Mouse (Mus musculus): ENCODE results near the gene Ubqln3. TPM values are rescaled to one million over a fixed set of nuclear protein-coding genes. Genes with fewer than 3 reads are reported as not detected.

Gene Ubqln3
- polyA plus RNA-seq, 1 experiment from 2014 or later, result not detected

- no peaks in the 10 kb centered on the region for H3K4me1 ChIP-seq (ENCODE audit: control insufficient read depth, insufficient read depth, low read length)
- no peaks in the 10 kb centered on the region for H3K36me3 ChIP-seq (ENCODE audit: control insufficient read depth, insufficient read depth, low read length)
- no peaks in the 10 kb centered on the region for H3K27me3 ChIP-seq (ENCODE audit: control insufficient read depth, insufficient read depth, low read length)
- H3K4me3 ChIP-seq (ENCODE audit: low read depth, low read length), result no peak within 1 kb of the TSS
- WGBS, result 87% methylated on average over 5 of the region's 5 CpGs
- H3K9me3 ChIP-seq (ENCODE audit: control insufficient read depth, low read length), result no peaks in the 10 kb centered on the region
- no peak within 1 kb of the TSS for H3K4me2 ChIP-seq (ENCODE audit: low read depth, severe bottlenecking)
- ATAC-seq (ENCODE audit: insufficient number of reproducible peaks, low FRiP score, low TSS enrichment, low read depth) (no peak), DNase-seq (ENCODE audit: low spot score) (no peak)
- no peak within 1 kb of the TSS for H3K9ac ChIP-seq (ENCODE audit: low read length)
- no peak within 1 kb of the TSS for H3K27ac ChIP-seq (replicated peaks; ENCODE audit: low read depth, low read length)
These were observed 5.8 kb downstream of the Ubqln3 start, which contains the start of gene Olfr643 for GRCm38 (mm10) chr7:104137305-104137704. Gene Olfr643 (minus strand): TSS chr7:104137405.

GRCm38 (mm10) chr7:104129726-104130125, 13.4 kb downstream of the Ubqln3 start, which contains the start of gene Ubqln5:
Gene Ubqln5 (minus strand): TSS chr7:104129826.
- no peaks in the 10 kb centered on the region for H3K27me3 ChIP-seq (ENCODE audit: control insufficient read depth, insufficient read depth, low read length)
- no peak within 1 kb of the TSS for H3K4me2 ChIP-seq (ENCODE audit: low read depth, severe bottlenecking)
- no peak within 1 kb of the TSS for H3K4me3 ChIP-seq (ENCODE audit: low read depth, low read length)
- H3K27ac ChIP-seq (replicated peaks; ENCODE audit: low read depth, low read length), result no peak within 1 kb of the TSS
- no peak for DNase-seq (ENCODE audit: low spot score)
- H3K36me3 ChIP-seq (ENCODE audit: control insufficient read depth, insufficient read depth, low read length), result no peaks in the 10 kb centered on the region
- no peaks in the 10 kb centered on the region for H3K4me1 ChIP-seq (ENCODE audit: control insufficient read depth, insufficient read depth, low read length)
- H3K9ac ChIP-seq (ENCODE audit: low read length), result no peak within 1 kb of the TSS
- H3K9me3 ChIP-seq (ENCODE audit: control insufficient read depth, low read length), result no peaks in the 10 kb centered on the region
- ATAC-seq (ENCODE audit: insufficient number of reproducible peaks, low FRiP score, low TSS enrichment, low read depth), result no peak
- WGBS, result 93% methylated on average over 5 of the region's 5 CpGs

GRCm38 (mm10) chr7:104104757-104104972, 38.4 kb downstream of the Ubqln3 start, which contains the start of gene Olfr646:
Gene Olfr646 (plus strand): TSS chr7:104104873.
- Histone ChIP-seq H3K27ac (replicated peaks; ENCODE audit: low read depth, low read length) (no peak within 1 kb of the TSS), H3K9ac (ENCODE audit: low read length) (no peak within 1 kb of the TSS), H3K9me3 (ENCODE audit: control insufficient read depth, low read length) (no peaks in the 10 kb centered on the region), H3K4me2 (ENCODE audit: low read depth, severe bottlenecking) (no peak within 1 kb of the TSS), H3K27me3 (ENCODE audit: control insufficient read depth, insufficient read depth, low read length) (no peaks in the 10 kb centered on the region), H3K4me1 (ENCODE audit: control insufficient read depth, insufficient read depth, low read length) (no peaks in the 10 kb centered on the region), H3K36me3 (ENCODE audit: control insufficient read depth, insufficient read depth, low read length) (no peaks in the 10 kb centered on the region), H3K4me3 (ENCODE audit: low read depth, low read length) (no peak within 1 kb of the TSS)
- DNase-seq (ENCODE audit: low spot score) (no peak), ATAC-seq (ENCODE audit: insufficient number of reproducible peaks, low FRiP score, low TSS enrichment, low read depth) (no peak)

GRCm38 (mm10) chr7:104103913-104104756, 38.9 kb downstream of the Ubqln3 start:
- DNase-seq (ENCODE audit: low spot score), result no peak
- 45% methylated on average over 4 of the region's 4 CpGs for WGBS

More at GRCm38 (mm10) chr7:104103913-104104756, 38.9 kb downstream of the Ubqln3 start:
- H3K4me3 ChIP-seq (ENCODE audit: low read depth, low read length), result no peak overlapping the region
- no peaks in the 10 kb centered on the region for H3K9me3 ChIP-seq (ENCODE audit: control insufficient read depth, low read length)
- H3K4me1 ChIP-seq (ENCODE audit: control insufficient read depth, insufficient read depth, low read length), result no peaks in the 10 kb centered on the region
- H3K27ac ChIP-seq (replicated peaks; ENCODE audit: low read depth, low read length), result no peak overlapping the region
- no peak overlapping the region for H3K4me2 ChIP-seq (ENCODE audit: low read depth, severe bottlenecking)
- no peak for ATAC-seq (ENCODE audit: insufficient number of reproducible peaks, low FRiP score, low TSS enrichment, low read depth)
- no peaks in the 10 kb centered on the region for H3K27me3 ChIP-seq (ENCODE audit: control insufficient read depth, insufficient read depth, low read length)
- H3K36me3 ChIP-seq (ENCODE audit: control insufficient read depth, insufficient read depth, low read length), result no peaks in the 10 kb centered on the region
- no peak overlapping the region for H3K9ac ChIP-seq (ENCODE audit: low read length)

Other genes with a start within 250 kb of the Ubqln3 start
- gene Olfr64, start 248.8 kb downstream of the Ubqln3 start, polyA plus RNA-seq (2014; fragmentation: Nextera tagmentation; extraction: Ambion mirVana), result not detected in 2 replicates
- not detected in 2 replicates for gene Olfr65, start 239.8 kb downstream of the Ubqln3 start, polyA plus RNA-seq (2014; fragmentation: Nextera tagmentation; extraction: Ambion mirVana)
- gene Olfr631, start 214.5 kb downstream of the Ubqln3 start, polyA plus RNA-seq (2014; fragmentation: Nextera tagmentation; extraction: Ambion mirVana), result not detected in 2 replicates
- not detected in 2 replicates for gene Olfr632, start 208.9 kb downstream of the Ubqln3 start, polyA plus RNA-seq (2014; fragmentation: Nextera tagmentation; extraction: Ambion mirVana)
- not detected in 2 replicates for gene Olfr633, start 198.8 kb downstream of the Ubqln3 start, polyA plus RNA-seq (2014; fragmentation: Nextera tagmentation; extraction: Ambion mirVana)
- gene Olfr635, start 172.1 kb downstream of the Ubqln3 start, polyA plus RNA-seq (2014; fragmentation: Nextera tagmentation; extraction: Ambion mirVana), result not detected in 2 replicates
- not detected in 2 replicates for gene Olfr638, start 144.5 kb downstream of the Ubqln3 start, polyA plus RNA-seq (2014; fragmentation: Nextera tagmentation; extraction: Ambion mirVana)
- gene Olfr639, start 126.0 kb downstream of the Ubqln3 start, polyA plus RNA-seq (2014; fragmentation: Nextera tagmentation; extraction: Ambion mirVana), result not detected in 2 replicates
- not detected in 2 replicates for gene Olfr640, start 117.7 kb downstream of the Ubqln3 start, polyA plus RNA-seq (2014; fragmentation: Nextera tagmentation; extraction: Ambion mirVana)
- not detected in 2 replicates for gene Olfr641, start 107.8 kb downstream of the Ubqln3 start, polyA plus RNA-seq (2014; fragmentation: Nextera tagmentation; extraction: Ambion mirVana)
- gene Olfr642, start 90.6 kb downstream of the Ubqln3 start, polyA plus RNA-seq (2014; fragmentation: Nextera tagmentation; extraction: Ambion mirVana), result not detected in 2 replicates
- not detected in 2 replicates for gene 4930516K23Rik, start 81.8 kb downstream of the Ubqln3 start, polyA plus RNA-seq (2014; fragmentation: Nextera tagmentation; extraction: Ambion mirVana)
- not detected in 2 replicates for gene Olfr644, start 71.4 kb downstream of the Ubqln3 start, polyA plus RNA-seq (2014; fragmentation: Nextera tagmentation; extraction: Ambion mirVana)
- not detected in 2 replicates for gene Olfr645, start 57.8 kb downstream of the Ubqln3 start, polyA plus RNA-seq (2014; fragmentation: Nextera tagmentation; extraction: Ambion mirVana)
- not detected in 2 replicates for gene Olfr646, start 38.4 kb downstream of the Ubqln3 start, polyA plus RNA-seq (2014; fragmentation: Nextera tagmentation; extraction: Ambion mirVana)
- gene Ubqln5, start 13.5 kb downstream of the Ubqln3 start, polyA plus RNA-seq (2014; fragmentation: Nextera tagmentation; extraction: Ambion mirVana), result not detected in 2 replicates
- gene Olfr643, start 5.9 kb downstream of the Ubqln3 start, polyA plus RNA-seq (2014; fragmentation: Nextera tagmentation; extraction: Ambion mirVana), result not detected in 2 replicates
- gene Ubqlnl, start 7.3 kb upstream of the Ubqln3 start, polyA plus RNA-seq (2014; fragmentation: Nextera tagmentation; extraction: Ambion mirVana), result not detected in 2 replicates
- gene Olfm5, start 21.6 kb upstream of the Ubqln3 start, polyA plus RNA-seq (2014; fragmentation: Nextera tagmentation; extraction: Ambion mirVana), result not detected in 2 replicates
- 0.18 and 0.25 TPM in 2 replicates for gene Olfr648, start 40.1 kb upstream of the Ubqln3 start, polyA plus RNA-seq (2014; fragmentation: Nextera tagmentation; extraction: Ambion mirVana)
- not detected in 2 replicates for gene Olfr649, start 52.7 kb upstream of the Ubqln3 start, polyA plus RNA-seq (2014; fragmentation: Nextera tagmentation; extraction: Ambion mirVana)
- gene Trim6, start 75.5 kb upstream of the Ubqln3 start, polyA plus RNA-seq (2014; fragmentation: Nextera tagmentation; extraction: Ambion mirVana), result 3.5 and 5.5 TPM in 2 replicates
- gene Trim34a, start 101.2 kb upstream of the Ubqln3 start, polyA plus RNA-seq (2014; fragmentation: Nextera tagmentation; extraction: Ambion mirVana), result 0.64 and 1.4 TPM in 2 replicates
- 0.08 and 0.13 TPM in 2 replicates for gene Trim5, start 144.8 kb upstream of the Ubqln3 start, polyA plus RNA-seq (2014; fragmentation: Nextera tagmentation; extraction: Ambion mirVana)
- 3.8 and 3.9 TPM in 2 replicates for gene Trim12a, start 172.2 kb upstream of the Ubqln3 start, polyA plus RNA-seq (2014; fragmentation: Nextera tagmentation; extraction: Ambion mirVana)
- gene Trim34b, start 186.2 kb upstream of the Ubqln3 start, polyA plus RNA-seq (2014; fragmentation: Nextera tagmentation; extraction: Ambion mirVana), result not detected in 2 replicates
- gene Trim12c, start 210.1 kb upstream of the Ubqln3 start, polyA plus RNA-seq (2014; fragmentation: Nextera tagmentation; extraction: Ambion mirVana), result 1.3 and 1.8 TPM in 2 replicates
- gene Trim30b, start 226.6 kb upstream of the Ubqln3 start, polyA plus RNA-seq (2014; fragmentation: Nextera tagmentation; extraction: Ambion mirVana), result not detected in 2 replicates

Data from limb, embryonic 11.5 days (tissue).